Mouse (Mus musculus): ENCODE data around the gene Allc. TPM values are rescaled to one million over a fixed set of nuclear protein-coding genes. Genes with fewer than 3 reads are reported as not detected.

Gene Allc
- total and polyA plus RNA-seq, 3 experiments: not detected

GRCm38 (mm10) chr12:28598110-28598509, 15.8 kb upstream of the Allc start:
- H3K79me2 ChIP-seq (replicated peaks; ENCODE audit: control insufficient read depth, extremely low read depth, insufficient read depth, poor library complexity, severe bottlenecking): no peaks in the 10 kb centered on the region
- dilution Hi-C loops (cut with MboI; ENCODE audit: extremely low pct_ligation_motif_present, extremely low pct_unique_long_range_greater_than_20kb, low sequenced_read_pairs): no loop called here
- no peaks in the 10 kb centered on the region for H3K9me3 ChIP-seq (replicated peaks; ENCODE audit: low read length)
- no peak overlapping the region for H3K9ac ChIP-seq (ENCODE audit: insufficient read depth, low read depth)
- in situ Hi-C loops (cut with MboI; ENCODE audit: low pct_ligation_motif_present, low pct_unique_long_range_greater_than_20kb, low sequenced_read_pairs): loop anchor here (25.0 kb wide), 1 partner anchor 514 kb away; no protein-coding TSS in a partner anchor
- no peak overlapping the region for H3K27ac ChIP-seq (ENCODE audit: insufficient read depth, low read depth)
- TF ChIP-seq MXI1 (IDR thresholded peaks at IDR 0.05; ENCODE audit: low read depth, low read length) (no peak), SMC3 (IDR thresholded peaks at IDR 0.05; ENCODE audit: low read depth, low read length) (no peak), CTCF (conservative IDR thresholded peaks at IDR 0.05 in 1 of 2, IDR thresholded peaks at IDR 0.05 in 1 of 2; ENCODE audit: low read depth in 2 of 2, low read length in 2 of 2) (no peak), PAX5 (IDR thresholded peaks at IDR 0.05; ENCODE audit: low read length) (no peak), RCOR1 (conservative IDR thresholded peaks at IDR 0.05; ENCODE audit: low read depth, low read length) (no peak), ELF1 (IDR thresholded peaks at IDR 0.05; ENCODE audit: low read depth, low read length) (no peak), ZNF384 (IDR thresholded peaks at IDR 0.05; ENCODE audit: low read depth, low read length) (no peak), MAX (IDR thresholded peaks at IDR 0.05; ENCODE audit: low read length) (no peak)
- H3K4me1 ChIP-seq (ENCODE audit: control insufficient read depth in 1 of 2, insufficient read depth in 2 of 2): no peaks in the 10 kb centered on the region
- H3K4me3 ChIP-seq (replicated peaks in 1 of 3; ENCODE audit: low read depth in 2 of 3, low read length in 2 of 3, poor library complexity in 1 of 3): no peak overlapping the region
- no peak overlapping the region for H3K4me2 ChIP-seq (ENCODE audit: insufficient read depth, low read depth, poor library complexity, severe bottlenecking)
- DNase-seq (ENCODE audit: extremely low read depth): no peak
- H3K36me3 ChIP-seq (replicated peaks in 1 of 2; ENCODE audit: control insufficient read depth in 1 of 2, insufficient read depth in 1 of 2, low read length in 1 of 2): no peaks in the 10 kb centered on the region
- peaks cover 26% of the 10 kb centered on the region for H3K27me3 ChIP-seq (replicated peaks)

GRCm38 (mm10) chr12:28597699-28598098, 15.4 kb upstream of the Allc start:
- no peak overlapping the region for H3K4me2 ChIP-seq (ENCODE audit: insufficient read depth, low read depth, poor library complexity, severe bottlenecking)
- dilution Hi-C loops (cut with MboI; ENCODE audit: extremely low pct_ligation_motif_present, extremely low pct_unique_long_range_greater_than_20kb, low sequenced_read_pairs): no loop called here
- H3K9me3 ChIP-seq (replicated peaks; ENCODE audit: low read length): no peaks in the 10 kb centered on the region
- H3K27ac ChIP-seq (ENCODE audit: insufficient read depth, low read depth): no peak overlapping the region
- H3K4me3 ChIP-seq (replicated peaks in 1 of 3; ENCODE audit: low read depth in 2 of 3, low read length in 2 of 3, poor library complexity in 1 of 3): no peak overlapping the region
- no peak overlapping the region for H3K9ac ChIP-seq (ENCODE audit: insufficient read depth, low read depth)
- H3K36me3 ChIP-seq (replicated peaks in 1 of 2; ENCODE audit: control insufficient read depth in 1 of 2, insufficient read depth in 1 of 2, low read length in 1 of 2): no peaks in the 10 kb centered on the region
- DNase-seq (ENCODE audit: extremely low read depth): no peak
- H3K27me3 ChIP-seq (replicated peaks): peaks cover 26% of the 10 kb centered on the region
- no peaks in the 10 kb centered on the region for H3K79me2 ChIP-seq (replicated peaks; ENCODE audit: control insufficient read depth, extremely low read depth, insufficient read depth, poor library complexity, severe bottlenecking)
- TF ChIP-seq JUN (IDR thresholded peaks at IDR 0.05; ENCODE audit: insufficient read depth, low read depth, low read length): no peak
- no peaks in the 10 kb centered on the region for H3K4me1 ChIP-seq (ENCODE audit: control insufficient read depth in 1 of 2, insufficient read depth in 2 of 2)
- in situ Hi-C loops (cut with MboI; ENCODE audit: low pct_ligation_motif_present, low pct_unique_long_range_greater_than_20kb, low sequenced_read_pairs): loop anchor here (25.0 kb wide), 1 partner anchor 515 kb away; no protein-coding TSS in a partner anchor

- DNase-seq (ENCODE audit: extremely low read depth): no peak
- Histone ChIP-seq H3K9ac (ENCODE audit: insufficient read depth, low read depth) (no peak overlapping the region), H3K4me3 (replicated peaks in 1 of 3; ENCODE audit: low read depth in 2 of 3, low read length in 2 of 3, poor library complexity in 1 of 3) (no peak overlapping the region), H3K36me3 (replicated peaks in 1 of 2; ENCODE audit: control insufficient read depth in 1 of 2, insufficient read depth in 1 of 2, low read length in 1 of 2) (no peaks in the 10 kb centered on the region), H3K27ac (ENCODE audit: insufficient read depth, low read depth) (no peak overlapping the region), H3K4me1 (ENCODE audit: control insufficient read depth in 1 of 2, insufficient read depth in 2 of 2) (no peaks in the 10 kb centered on the region), H3K9me3 (replicated peaks; ENCODE audit: low read length) (no peaks in the 10 kb centered on the region), H3K79me2 (replicated peaks; ENCODE audit: control insufficient read depth, extremely low read depth, insufficient read depth, poor library complexity, severe bottlenecking) (no peaks in the 10 kb centered on the region), H3K27me3 (replicated peaks) (peaks cover 23% of the 10 kb centered on the region), H3K4me2 (ENCODE audit: insufficient read depth, low read depth, poor library complexity, severe bottlenecking) (no peak overlapping the region)
- in situ Hi-C loops (cut with MboI; ENCODE audit: low pct_ligation_motif_present, low pct_unique_long_range_greater_than_20kb, low sequenced_read_pairs): loop anchor here (25.0 kb wide), 1 partner anchor 515 kb away; no protein-coding TSS in a partner anchor
- dilution Hi-C loops (cut with MboI; ENCODE audit: extremely low pct_ligation_motif_present, extremely low pct_unique_long_range_greater_than_20kb, low sequenced_read_pairs): no loop called here
- TF ChIP-seq UBTF (IDR thresholded peaks at IDR 0.05; ENCODE audit: low read depth, low read length) (no peak), JUND (conservative IDR thresholded peaks at IDR 0.05; ENCODE audit: low read depth, low read length) (no peak), RCOR1 (conservative IDR thresholded peaks at IDR 0.05; ENCODE audit: low read depth, low read length) (no peak), TCF12 (IDR thresholded peaks at IDR 0.05; ENCODE audit: low read depth, low read length) (no peak), PAX5 (IDR thresholded peaks at IDR 0.05; ENCODE audit: low read length) (no peak), HCFC1 (IDR thresholded peaks at IDR 0.05; ENCODE audit: low read depth, low read length) (no peak), SIN3A (IDR thresholded peaks at IDR 0.05; ENCODE audit: low read length) (no peak), MYC (IDR thresholded peaks at IDR 0.05; ENCODE audit: low read depth, low read length) (no peak), CHD1 (IDR thresholded peaks at IDR 0.05; ENCODE audit: low read depth, low read length) (no peak), MEF2A (IDR thresholded peaks at IDR 0.05; ENCODE audit: borderline replicate concordance, low read depth, low read length) (no peak), ZKSCAN1 (IDR thresholded peaks at IDR 0.05; ENCODE audit: borderline replicate concordance, low read depth, low read length) (no peak), GABPA (IDR thresholded peaks at IDR 0.05; ENCODE audit: insufficient replicate concordance, low read depth, low read length) (no peak), USF2 (conservative IDR thresholded peaks at IDR 0.05; ENCODE audit: low read depth, low read length) (no peak), POLR2A (IDR thresholded peaks at IDR 0.05; ENCODE audit: low read depth, low read length) (no peak), ZMIZ1 (IDR thresholded peaks at IDR 0.05; ENCODE audit: low read depth, low read length) (no peak)
Observed at GRCm38 (mm10) chr12:28596851-28597250, 14.5 kb upstream of the Allc start.

Measured in CH12.LX (cell line).